Mouse (Mus musculus) CH12.LX (cell line): ENCODE measurements around the gene Tcl1b2.
"Not testable (repeated sequence)": the region's sequence is repeated elsewhere in the genome, so short reads cannot be mapped to it uniquely, and the experiment has no call there.

Experiments used
- CHD2 ChIP-seq: IDR thresholded peaks from 2 replicates; pipeline ENCODE4 v1.6.1; 2011; ENCODE audit warnings: low read length, improper control_type of control experiment
- CTCF ChIP-seq, 2 experiments: IDR thresholded peaks in 1 of 2; conservative IDR thresholded peaks in 1 of 2; 2 replicates each; pipeline ENCODE4 v1.5.1; 2011 to 2012; ENCODE audit warnings: low read depth in 2 of 2, low read length in 2 of 2, improper control_type of control experiment in 1 of 2, inconsistent platforms in 1 of 2, mild to moderate bottlenecking in 1 of 2, moderate library complexity in 1 of 2
- JUN ChIP-seq: IDR thresholded peaks from 2 replicates; pipeline ENCODE4 v1.6.1; 2011; ENCODE audit warnings: low read depth, mild to moderate bottlenecking, low read length, improper control_type of control experiment, moderate library complexity; ENCODE audit not compliant: insufficient read depth
- KAT2A ChIP-seq: IDR thresholded peaks from 2 replicates; pipeline ENCODE4 v1.6.1; 2012; ENCODE audit warnings: low read length, improper control_type of control experiment, inconsistent platforms; ENCODE audit not compliant: insufficient replicate concordance
- NRF1 ChIP-seq: IDR thresholded peaks from 2 replicates; pipeline ENCODE4 v1.6.1; 2014; ENCODE audit warnings: low read depth, mild to moderate bottlenecking, inconsistent platforms, low read length, improper control_type of control experiment, moderate library complexity
- POLR2A ChIP-seq: IDR thresholded peaks from 2 replicates; pipeline ENCODE4 v1.6.1; 2011; ENCODE audit warnings: low read depth, mild to moderate bottlenecking, improper control_type of control experiment, low read length
- USF1 ChIP-seq: IDR thresholded peaks from 2 replicates; pipeline ENCODE4 v1.6.1; 2014; ENCODE audit warnings: low read depth, mild to moderate bottlenecking, inconsistent platforms, low read length, improper control_type of control experiment

GRCm38 (mm10) chr12:105174318-105174717, 28.5 kb downstream of the Tcl1b2 start:
- TF ChIP-seq JUN, USF1, NRF1, KAT2A, CHD2, POLR2A: not testable (repeated sequence)
- peak in 1 of 2 experiments; percentile 23; a peak in 2 of 4 replicates for TF ChIP-seq CTCF (conservative IDR thresholded peaks at IDR 0.05 in 1 of 2, IDR thresholded peaks at IDR 0.05 in 1 of 2; ENCODE audit: low read depth in 2 of 2, low read length in 2 of 2)
